Mouse (Mus musculus): ENCODE data around the gene Itgad.
"Not testable (repeated sequence)": the region's sequence is repeated elsewhere in the genome, so short reads cannot be mapped to it uniquely, and the experiment has no call there.

The Itgad gene

GRCm38 (mm10) chr7:128154076-128154475 is at the start of gene Itgad:
Gene Itgad, plus strand, starts transcription at chr7:128154376.
- DNase-seq (ENCODE audit: low spot score) = no peak

DNA sequence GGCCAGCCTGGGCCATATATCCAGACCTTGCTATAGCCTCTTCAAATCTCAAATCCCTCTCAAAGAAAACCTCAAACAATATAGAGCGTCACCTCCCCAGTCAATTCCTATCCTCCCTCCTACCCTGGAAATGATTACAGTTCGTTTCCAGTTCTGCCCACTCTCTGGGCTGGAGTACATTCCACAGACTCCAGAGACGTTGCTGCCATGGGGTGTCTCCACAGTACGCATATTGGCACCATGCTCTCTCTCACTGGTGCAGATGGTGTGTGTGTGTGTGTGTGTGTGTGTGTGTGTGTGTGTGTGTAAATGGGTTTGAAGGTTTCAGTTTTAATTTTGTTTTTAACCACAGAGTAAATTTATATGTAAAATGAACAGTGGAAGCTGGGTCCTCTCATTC is 48.9 kb upstream of the Itgad start:
- no peak for DNase-seq (ENCODE audit: low spot score)

GRCm38 (mm10) chr7:128107462-128107861 is 46.7 kb upstream of the Itgad start:
- DNase-seq (ENCODE audit: low spot score) = no peak

GRCm38 (mm10) chr7:128110314-128110713 is 43.9 kb upstream of the Itgad start:
- no peak for DNase-seq (ENCODE audit: low spot score)

DNA sequence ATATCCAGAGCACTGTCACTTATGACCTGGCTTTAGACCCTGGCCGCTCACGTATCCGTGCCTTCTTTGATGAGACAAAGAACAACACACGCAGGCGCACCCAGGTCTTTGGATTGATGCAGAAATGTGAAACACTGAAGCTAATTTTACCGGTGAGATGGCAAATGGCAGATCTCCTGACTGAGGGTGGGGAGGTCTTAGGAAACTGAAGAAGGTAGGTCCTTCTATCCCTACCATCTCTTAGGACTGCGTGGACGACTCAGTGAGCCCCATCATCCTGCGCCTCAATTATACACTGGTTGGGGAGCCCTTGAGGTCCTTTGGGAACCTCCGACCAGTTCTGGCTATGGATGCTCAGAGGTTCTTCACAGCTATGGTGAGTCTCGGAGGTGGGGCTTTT is 42.0 kb upstream of the Itgad start:
- DNase-seq (ENCODE audit: low spot score) = no peak

DNA sequence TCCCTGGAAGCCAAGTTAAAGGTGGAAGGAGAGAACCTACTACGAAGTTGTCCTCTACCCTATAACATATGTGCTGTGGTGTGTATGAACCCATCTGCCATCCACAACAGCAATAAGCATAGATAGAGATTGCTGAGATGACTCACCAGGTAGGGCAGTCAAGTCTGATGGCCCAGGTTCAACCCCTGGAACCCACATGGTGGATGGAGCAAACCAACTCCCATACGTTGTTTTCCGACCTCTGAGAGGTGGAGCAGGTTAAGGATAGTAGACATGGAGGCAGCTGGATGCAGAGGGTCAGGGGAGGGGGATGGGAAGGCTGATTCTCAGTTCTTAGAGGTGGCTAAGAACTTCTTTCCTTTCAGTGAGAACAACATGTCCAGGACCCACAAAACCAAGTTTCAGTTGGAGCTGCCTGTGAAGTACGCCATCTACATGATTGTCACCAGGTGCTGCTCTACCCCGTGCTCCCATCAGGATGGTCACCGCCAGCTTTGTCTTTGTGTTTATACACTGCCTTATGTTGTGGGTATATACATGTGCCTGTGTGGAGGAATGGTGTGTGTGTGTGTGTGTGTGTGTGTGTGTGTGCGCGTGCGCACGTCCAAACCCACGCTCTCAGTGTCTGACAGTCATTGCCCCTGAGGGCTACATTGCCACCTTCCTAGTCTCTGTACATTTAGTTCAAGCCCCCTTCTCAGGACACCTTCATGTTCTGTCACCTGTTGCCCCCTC is 39.6 kb upstream of the Itgad start:
- no peak for DNase-seq (ENCODE audit: low spot score)

DNA sequence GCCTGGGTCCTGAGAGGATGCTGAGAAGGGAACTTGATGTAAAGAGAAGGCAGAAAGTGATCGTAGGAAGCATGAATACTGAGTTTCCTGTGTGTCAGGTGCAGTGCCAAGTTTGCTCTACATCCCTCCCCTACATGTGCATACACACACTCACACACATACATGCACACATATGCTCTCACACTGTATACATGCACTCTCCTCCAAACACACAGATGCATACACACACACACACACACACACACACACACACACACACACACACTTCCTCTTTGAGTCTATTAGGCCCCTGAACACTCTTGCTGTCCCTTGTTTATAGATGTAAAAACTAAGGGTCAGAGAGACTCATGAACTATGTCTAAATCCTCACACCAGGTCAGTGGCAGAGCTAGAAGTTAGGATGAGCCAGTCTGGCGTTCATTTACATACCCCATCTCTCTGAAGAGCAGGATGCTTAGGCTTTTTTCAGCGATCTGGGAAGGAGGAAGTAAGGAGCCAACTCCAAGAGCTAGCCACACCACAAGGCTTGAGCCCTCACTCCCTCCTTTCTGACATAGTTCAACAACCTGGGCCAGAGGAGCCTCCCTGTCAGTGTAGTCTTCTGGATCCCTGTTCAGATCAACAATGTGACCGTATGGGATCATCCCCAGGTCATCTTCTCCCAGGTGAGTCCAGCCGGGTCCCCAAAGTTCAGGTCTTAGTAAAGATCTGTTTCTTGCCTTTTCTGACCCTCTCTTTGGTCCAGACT is 38.8 kb upstream of the Itgad start:
- DNase-seq (ENCODE audit: low spot score) = no peak

- no peak for DNase-seq (ENCODE audit: low spot score)
These were observed 37.8 kb upstream of the Itgad start for GRCm38 (mm10) chr7:128116396-128116795.

- DNase-seq (ENCODE audit: low spot score) = no peak
These were observed 34.3 kb upstream of the Itgad start for GRCm38 (mm10) chr7:128119726-128120490.

- no peak for DNase-seq (ENCODE audit: low spot score)
These were observed 25.1 kb upstream of the Itgad start, which contains the start of gene Itgax for GRCm38 (mm10) chr7:128128741-128129720. Gene Itgax, plus strand, starts transcription at chr7:128129547.

DNA sequence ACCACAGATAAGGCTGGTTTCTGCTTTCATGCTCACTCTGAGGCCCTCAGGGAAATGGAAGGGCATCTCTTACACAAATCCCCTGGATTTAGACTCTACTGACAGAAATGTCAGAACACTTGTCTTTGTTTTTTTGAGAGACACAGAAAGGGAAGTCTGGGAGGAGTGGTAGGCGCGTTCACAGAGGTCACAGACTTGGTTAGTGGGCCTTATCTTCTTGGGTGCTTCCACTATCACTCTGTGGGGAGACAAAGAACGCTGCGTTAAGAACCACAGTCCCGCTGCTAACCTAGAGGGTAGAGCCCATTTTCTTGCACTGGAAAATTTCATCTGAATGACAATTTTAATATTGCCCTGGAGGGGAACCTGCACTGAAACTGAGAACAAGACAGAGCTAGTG is 22.0 kb upstream of the Itgad start:
- no peak for DNase-seq (ENCODE audit: low spot score)

DNA sequence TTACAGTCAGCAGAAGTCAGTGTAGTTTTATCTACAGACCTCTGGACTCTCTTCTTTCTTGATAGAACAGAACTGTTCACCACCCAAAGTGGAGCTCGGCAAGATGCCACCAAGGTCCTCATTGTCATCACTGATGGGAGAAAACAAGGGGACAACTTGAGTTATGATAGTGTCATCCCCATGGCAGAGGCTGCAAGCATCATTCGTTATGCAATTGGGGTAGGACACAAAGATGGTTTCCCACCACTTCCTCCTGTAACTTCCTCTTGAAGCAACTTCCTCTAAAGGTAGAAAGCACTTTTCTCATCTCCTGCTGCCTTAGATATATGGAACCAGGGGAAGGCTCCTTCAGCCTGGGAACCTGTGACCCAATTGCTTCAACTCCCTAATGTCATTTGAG is 20.6 kb upstream of the Itgad start:
- DNase-seq (ENCODE audit: low spot score) = peak; percentile 46

DNA sequence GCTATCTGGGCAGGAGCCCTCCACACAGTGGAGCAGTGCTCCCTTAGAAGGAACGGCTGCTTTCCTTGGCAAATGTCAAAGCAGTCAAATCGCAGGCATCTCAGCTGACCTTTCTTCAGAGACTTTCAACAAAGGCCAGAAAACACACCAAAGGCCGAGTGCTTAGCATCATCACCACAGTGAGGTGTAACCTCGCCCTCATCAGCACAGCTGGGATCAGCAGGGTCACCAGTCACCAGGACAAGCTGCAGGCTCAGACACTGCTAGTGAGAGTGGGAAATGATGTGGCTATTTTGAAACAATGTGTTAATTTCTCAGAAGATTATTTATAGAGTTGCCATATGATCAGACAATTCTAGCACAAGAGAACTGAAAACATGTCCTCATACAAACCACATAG is 17.2 kb upstream of the Itgad start:
- DNase-seq (ENCODE audit: low spot score) = no peak

GRCm38 (mm10) chr7:128139611-128140010 is 14.6 kb upstream of the Itgad start:
- no peak for DNase-seq (ENCODE audit: low spot score)

- DNase-seq (ENCODE audit: low spot score) = no peak
These were observed 3.2 kb upstream of the Itgad start for GRCm38 (mm10) chr7:128150970-128151369.

DNA sequence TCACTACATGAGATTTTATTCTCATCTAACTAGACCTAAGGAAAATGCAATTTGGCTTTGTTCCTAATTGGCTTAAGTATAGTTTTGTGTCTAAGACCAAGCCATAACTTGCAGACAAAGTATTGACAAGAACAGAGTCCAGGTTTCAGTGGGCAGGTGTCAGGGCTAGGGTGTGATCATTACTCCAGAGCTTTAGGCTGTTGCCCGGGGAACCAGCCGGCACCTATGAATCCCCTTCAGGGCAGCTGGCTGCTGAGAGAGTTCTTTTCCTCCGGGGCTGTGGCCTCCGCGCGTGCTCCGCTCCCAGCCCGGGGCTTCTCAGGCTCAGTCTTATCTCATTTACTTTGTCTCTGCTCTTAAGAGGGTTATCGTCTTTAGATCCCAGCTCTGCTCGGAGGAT is 748 bp downstream of the Itgad start:
- DNase-seq (ENCODE audit: low spot score) = no peak

DNA sequence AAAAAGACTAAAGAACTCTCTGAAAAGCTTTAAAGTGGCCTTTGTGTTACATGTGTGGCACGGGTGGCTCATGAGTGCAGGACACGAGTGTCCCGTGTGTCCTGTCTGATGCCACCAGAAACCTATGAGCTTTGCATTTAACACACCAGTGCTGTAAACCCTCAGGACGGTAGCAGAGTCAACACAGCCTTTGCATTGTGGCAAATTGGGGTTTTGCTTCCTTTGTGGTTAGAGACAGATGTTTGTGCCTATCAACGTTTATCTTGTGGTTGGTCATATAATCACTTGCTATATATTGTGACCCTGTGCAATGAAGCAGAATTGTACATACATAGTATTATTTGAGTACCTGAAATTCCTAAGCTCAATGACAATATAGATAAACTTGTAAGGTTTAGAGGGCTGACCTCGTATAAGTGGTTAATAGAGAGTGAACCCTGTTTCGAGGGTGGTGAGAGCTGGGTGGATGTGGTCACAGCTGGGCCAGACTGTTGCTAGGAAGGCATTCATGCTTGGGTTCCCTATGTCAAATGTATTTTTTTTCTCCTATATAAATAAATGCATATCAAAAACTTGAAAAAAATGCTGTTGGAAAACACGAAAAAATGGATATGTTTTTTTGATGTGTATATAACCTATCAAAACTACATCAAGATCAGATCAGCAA is 4.6 kb downstream of the Itgad start:
- DNase-seq (ENCODE audit: low spot score) = not testable (repeated sequence)

GRCm38 (mm10) chr7:128164001-128164400 is 9.8 kb downstream of the Itgad start:
- no peak for DNase-seq (ENCODE audit: low spot score)

DNA sequence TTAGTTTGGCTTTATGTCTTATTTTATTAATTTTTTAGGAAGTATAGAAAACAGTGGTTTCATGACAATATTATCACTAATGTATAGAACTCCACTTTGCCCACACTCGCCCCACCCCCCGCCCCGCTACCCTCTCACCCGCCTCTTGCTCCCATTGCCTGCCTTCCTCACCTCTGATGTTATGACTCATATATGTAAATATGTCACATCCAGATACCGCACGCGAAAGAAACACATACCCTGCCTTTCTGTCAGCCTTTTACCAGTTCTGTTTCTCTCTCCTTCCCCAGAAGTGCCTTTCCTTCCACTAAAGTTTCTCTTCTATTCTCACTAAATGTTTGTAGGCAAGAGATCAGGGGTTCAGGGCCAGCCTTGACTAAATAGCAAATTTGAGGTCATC is 12.2 kb downstream of the Itgad start:
- DNase-seq (ENCODE audit: low spot score) = no peak

- no peak for DNase-seq (ENCODE audit: low spot score)
These were observed 15.8 kb downstream of the Itgad start for GRCm38 (mm10) chr7:128169996-128170395.

DNA sequence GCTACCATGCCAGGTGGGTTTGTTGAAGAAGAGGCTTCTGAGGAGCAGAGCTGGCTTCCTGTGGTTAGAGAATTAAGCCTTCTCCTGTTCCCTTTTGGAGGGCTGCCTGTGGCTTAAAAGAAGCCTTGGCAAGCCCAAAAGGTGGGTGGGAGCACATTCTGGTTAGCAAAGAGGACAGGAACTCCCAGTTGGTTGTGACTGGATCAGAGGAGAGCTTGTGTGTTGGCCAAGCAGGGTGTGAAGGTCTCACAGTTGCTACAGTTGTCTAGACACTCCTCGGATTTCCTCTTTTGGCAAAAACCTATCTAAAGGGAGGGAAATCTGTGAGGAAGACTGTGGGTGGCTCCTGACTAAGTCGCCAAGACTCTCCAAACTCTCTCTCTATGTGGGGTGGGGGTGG is 24.2 kb downstream of the Itgad start:
- no peak for DNase-seq (ENCODE audit: low spot score)

Data from lung, postnatal 25 days (tissue).